Mouse (Mus musculus): ENCODE measurements around the gene Wdr92.

Wdr92 gene

GRCm38 (mm10) chr11:17181807-17182206 lies at the start of gene Wdr92:
TSS of gene Wdr92 (plus strand) at chr11:17182107.
- no peak for DNase-seq (ENCODE audit: low spot score)

- DNase-seq (ENCODE audit: low spot score), result no peak
These were observed 46.3 kb upstream of the Wdr92 start for GRCm38 (mm10) chr11:17135638-17136037.

- DNase-seq (ENCODE audit: low spot score), result no peak
These were observed 43.4 kb upstream of the Wdr92 start for GRCm38 (mm10) chr11:17138306-17139033.

- DNase-seq (ENCODE audit: low spot score), result peak; percentile 97
These were observed 22.8 kb upstream of the Wdr92 start, which contains the start of gene Ppp3r1 for GRCm38 (mm10) chr11:17158858-17159737. TSS of gene Ppp3r1 (plus strand) at chr11:17159263.

GRCm38 (mm10) chr11:17159738-17160241 lies 22.1 kb upstream of the Wdr92 start:
- DNase-seq (ENCODE audit: low spot score), result peak; percentile 44

GRCm38 (mm10) chr11:17160242-17160641 lies 21.7 kb upstream of the Wdr92 start:
- DNase-seq (ENCODE audit: low spot score), result peak; percentile 82

- no peak for DNase-seq (ENCODE audit: low spot score)
These were observed 18.0 kb upstream of the Wdr92 start for GRCm38 (mm10) chr11:17163956-17164355.

GRCm38 (mm10) chr11:17166627-17167026 lies 15.3 kb upstream of the Wdr92 start:
- no peak for DNase-seq (ENCODE audit: low spot score)

- DNase-seq (ENCODE audit: low spot score), result no peak
These were observed 12.6 kb upstream of the Wdr92 start for GRCm38 (mm10) chr11:17169262-17169661.

GRCm38 (mm10) chr11:17170938-17171729 lies 10.8 kb upstream of the Wdr92 start:
- no peak for DNase-seq (ENCODE audit: low spot score)

GRCm38 (mm10) chr11:17172300-17172699 lies 9.6 kb upstream of the Wdr92 start:
- DNase-seq (ENCODE audit: low spot score), result no peak

GRCm38 (mm10) chr11:17176638-17177037 lies 5.3 kb upstream of the Wdr92 start:
- no peak for DNase-seq (ENCODE audit: low spot score)

- DNase-seq (ENCODE audit: low spot score), result no peak
These were observed 1.2 kb upstream of the Wdr92 start for GRCm38 (mm10) chr11:17180753-17181152.

GRCm38 (mm10) chr11:17183165-17183564 lies 1.3 kb downstream of the Wdr92 start:
- DNase-seq (ENCODE audit: low spot score), result no peak

GRCm38 (mm10) chr11:17187649-17188048 lies 5.7 kb downstream of the Wdr92 start:
- no peak for DNase-seq (ENCODE audit: low spot score)

- DNase-seq (ENCODE audit: low spot score), result no peak
These were observed 6.9 kb downstream of the Wdr92 start for GRCm38 (mm10) chr11:17188786-17189185.

- DNase-seq (ENCODE audit: low spot score), result no peak
These were observed 10.4 kb downstream of the Wdr92 start for GRCm38 (mm10) chr11:17192151-17192844.

- no peak for DNase-seq (ENCODE audit: low spot score)
These were observed 17.3 kb downstream of the Wdr92 start for GRCm38 (mm10) chr11:17199170-17199569.

GRCm38 (mm10) chr11:17199840-17200501 lies 18.1 kb downstream of the Wdr92 start:
- DNase-seq (ENCODE audit: low spot score), result no peak

GRCm38 (mm10) chr11:17200936-17201335 lies 19.0 kb downstream of the Wdr92 start:
- no peak for DNase-seq (ENCODE audit: low spot score)

- no peak for DNase-seq (ENCODE audit: low spot score)
These were observed 20.6 kb downstream of the Wdr92 start for GRCm38 (mm10) chr11:17202481-17202880.
